Mouse (Mus musculus) embryonic fibroblast, embryonic 13.5 days (primary cell): ENCODE data around the gene Fam160b1.

Experiments used
- CTCF ChIP-seq: IDR thresholded peaks from 2 replicates; pipeline ENCODE4 v1.5.1; 2011; ENCODE audit warnings: mild to moderate bottlenecking, control low read depth, low read length, moderate library complexity, borderline replicate concordance; ENCODE audit not compliant: insufficient read depth
- POLR2A ChIP-seq: IDR thresholded peaks from 2 replicates; pipeline ENCODE4 v1.6.1; 2011; ENCODE audit warnings: low read depth, mild to moderate bottlenecking, control low read depth, low read length, moderate library complexity

DNA sequence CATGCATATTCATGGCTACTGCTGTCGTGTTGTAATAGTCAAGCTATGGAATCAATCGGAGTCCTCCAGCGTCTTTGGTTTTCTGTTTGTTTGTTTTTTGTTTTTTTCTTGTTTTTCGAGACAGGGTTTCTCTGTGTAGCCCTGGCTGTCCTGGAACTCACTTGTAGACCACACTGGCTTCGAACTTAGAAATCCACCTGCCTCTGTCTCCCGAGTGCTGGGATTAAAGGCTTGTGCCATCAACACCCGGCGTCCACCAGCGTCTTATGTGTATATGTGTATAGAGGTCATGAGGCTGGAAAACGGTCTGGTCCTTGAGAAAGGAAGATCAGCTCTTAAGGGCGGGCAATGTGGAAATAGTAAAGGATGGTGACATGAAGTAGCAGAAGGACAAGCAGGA, 6.4 kb upstream of the Fam160b1 start:
- no peak for TF ChIP-seq POLR2A
- TF ChIP-seq CTCF = no peak
